Mouse (Mus musculus) megakaryocyte, embryonic 14.5 days (primary cell): ENCODE data around the gene Ripor2.

Source experiments
- FLI1 ChIP-seq: IDR thresholded peaks from 2 replicates; pipeline ENCODE4 v1.6.1; 2012; ENCODE audit warnings: low read length, inconsistent platforms, mixed read lengths
- GATA1 ChIP-seq: IDR thresholded peaks from 3 replicates; pipeline ENCODE4 v1.6.1; 2012; ENCODE audit warnings: mixed read lengths, low read length, inconsistent platforms, borderline replicate concordance

DNA sequence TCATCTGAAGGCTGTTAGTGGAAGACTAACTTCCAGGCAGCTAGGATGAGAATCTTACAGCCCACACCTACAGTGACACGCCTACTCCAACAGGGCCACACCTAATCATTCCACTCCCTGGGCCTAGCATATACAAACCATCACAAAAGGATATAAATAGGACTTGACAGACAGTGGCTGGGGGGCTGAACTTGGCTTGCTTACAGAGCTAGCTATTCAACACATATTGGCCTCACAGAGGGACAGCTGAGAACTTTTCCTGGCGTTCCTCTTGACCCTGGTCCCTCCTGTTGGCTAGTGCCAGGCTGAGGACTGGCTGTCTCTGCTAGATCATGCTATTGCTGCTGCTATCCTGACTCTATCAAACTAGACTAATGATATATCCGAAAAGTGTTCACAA, 165.8 kb downstream of the Ripor2 start:
- TF ChIP-seq GATA1 (no peak), FLI1 (no peak)
